Mouse (Mus musculus): ENCODE measurements around the gene Gm11733. TPM values are rescaled to one million over a fixed set of nuclear protein-coding genes. Genes with fewer than 3 reads are reported as not detected.

Gene Gm11733
- total RNA-seq, 2 experiments from 2014 or later = not detected

- no peak for ATAC-seq (replicated peaks; ENCODE audit: low FRiP score, poor library complexity, severe bottlenecking)
These were observed 41.6 kb downstream of the Gm11733 start for GRCm38 (mm10) chr11:117525606-117526349.

GRCm38 (mm10) chr11:117532374-117532773, 48.2 kb downstream of the Gm11733 start:
- ATAC-seq (replicated peaks; ENCODE audit: low FRiP score, poor library complexity, severe bottlenecking) = no peak

- ATAC-seq (replicated peaks; ENCODE audit: low FRiP score, poor library complexity, severe bottlenecking) = no peak
These were observed 50.7 kb downstream of the Gm11733 start for GRCm38 (mm10) chr11:117534912-117535311.

- no peak for ATAC-seq (replicated peaks; ENCODE audit: low FRiP score, poor library complexity, severe bottlenecking)
These were observed 51.5 kb downstream of the Gm11733 start for GRCm38 (mm10) chr11:117535491-117536304.

GRCm38 (mm10) chr11:117536586-117536985, 52.4 kb downstream of the Gm11733 start:
- no peak for ATAC-seq (replicated peaks; ENCODE audit: low FRiP score, poor library complexity, severe bottlenecking)

Other genes with a start within 250 kb of the Gm11733 start
- 10.8 and 13.4 TPM in 2 replicates for gene Tnrc6c, start 169.9 kb downstream of the Gm11733 start, total RNA-seq (2015; ENCODE audit: low replicate concordance)
- 11.6 and 13.9 TPM in 2 replicates for gene Tnrc6c, start 169.9 kb downstream of the Gm11733 start, total RNA-seq (2017; ENCODE audit: low replicate concordance)